Mouse (Mus musculus) MEL (cell line): Measurements from ENCODE around the gene Unkl. TPM values are rescaled to one million over a fixed set of nuclear protein-coding genes. Genes with fewer than 3 reads are reported as not detected.

ENCODE experiments used
- DNase-seq: peaks from one replicate; pipeline ENCODE4 v3.0.0; 2011; ENCODE audit warnings: low read depth, low spot score
- H3K27ac ChIP-seq: 2 replicates; pipeline ENCODE4 v1.5.1; 2012; ENCODE audit warnings: low read depth, mild to moderate bottlenecking, control low read depth, low read length, moderate library complexity; ENCODE audit not compliant: control insufficient read depth
- H3K27me3 ChIP-seq, 2 experiments: fragments of 150-350 bp in 1 of 2; sonication (generic) in 1 of 2; 2 replicates each; pipeline ENCODE4 v1.6.1; 2012; ENCODE audit warnings: low read length in 2 of 2, mild to moderate bottlenecking in 2 of 2, improper control_type of control experiment in 1 of 2, moderate library complexity in 1 of 2; ENCODE audit not compliant: insufficient read depth in 2 of 2, control insufficient read depth in 1 of 2
- H3K36me3 ChIP-seq, 2 experiments: 2 replicates each; pipeline ENCODE4 v1.6.1; 2012 to 2014; ENCODE audit warnings: low read length in 2 of 2, improper control_type of control experiment in 1 of 2, inconsistent platforms in 1 of 2, mild to moderate bottlenecking in 1 of 2; ENCODE audit not compliant: insufficient read depth in 2 of 2, control insufficient read depth in 1 of 2
- H3K4me1 ChIP-seq, 2 experiments: fragments of 150-350 bp in 1 of 2; sonication (generic) in 1 of 2; 2 replicates each; pipeline ENCODE4 v1.6.1; 2012; ENCODE audit warnings: low read length in 2 of 2, improper control_type of control experiment in 1 of 2, mild to moderate bottlenecking in 1 of 2; ENCODE audit not compliant: insufficient read depth in 2 of 2, control insufficient read depth in 1 of 2
- H3K4me3 ChIP-seq, 2 experiments: fragments of 150-350 bp in 1 of 2; sonication (generic) in 1 of 2; 2 replicates each; pipeline ENCODE4 v1.5.1; 2012; ENCODE audit warnings: low read depth in 2 of 2, low read length in 2 of 2, mild to moderate bottlenecking in 2 of 2, moderate library complexity in 2 of 2, control low read depth in 1 of 2, improper control_type of control experiment in 1 of 2; ENCODE audit not compliant: control insufficient read depth in 1 of 2, insufficient read depth in 1 of 2
- H3K79me2 ChIP-seq: 2 replicates; pipeline ENCODE4 v1.6.1; 2012; ENCODE audit warnings: mild to moderate bottlenecking, low read length, moderate library complexity; ENCODE audit not compliant: control insufficient read depth, poor library complexity, insufficient read depth
- H3K9ac ChIP-seq: 2 replicates; pipeline ENCODE4 v1.6.1; 2012; ENCODE audit warnings: low read depth, mild to moderate bottlenecking, control low read depth, low read length, moderate library complexity; ENCODE audit not compliant: control insufficient read depth, poor library complexity, severe bottlenecking
- H3K9me3 ChIP-seq: fragments of 150-350 bp; sonication (generic); replicated peaks from 2 replicates; pipeline ENCODE4 v1.6.1; 2012; ENCODE audit warnings: mild to moderate bottlenecking, low read length, improper control_type of control experiment, moderate library complexity; ENCODE audit not compliant: insufficient read depth
- BHLHE40 ChIP-seq: IDR thresholded peaks from 2 replicates; pipeline ENCODE4 v1.6.1; 2012; ENCODE audit warnings: low read depth, mild to moderate bottlenecking, inconsistent platforms, low read length, improper control_type of control experiment, borderline replicate concordance
- CHD1 ChIP-seq: IDR thresholded peaks from 2 replicates; pipeline ENCODE4 v1.6.1; 2012; ENCODE audit warnings: low read depth, mild to moderate bottlenecking, inconsistent platforms, low read length, improper control_type of control experiment
- CTCF ChIP-seq, 3 experiments: IDR thresholded peaks in 2 of 3; conservative IDR thresholded peaks in 1 of 3; 2 replicates each; pipeline ENCODE4 v1.5.1; 2011 to 2012; ENCODE audit warnings: low read length in 3 of 3, low read depth in 2 of 3, mild to moderate bottlenecking in 2 of 3, improper control_type of control experiment in 1 of 3, inconsistent platforms in 1 of 3, mixed read lengths in 1 of 3, moderate library complexity in 1 of 3; ENCODE audit not compliant: control insufficient read depth in 1 of 3, insufficient read depth in 1 of 3, poor library complexity in 1 of 3, severe bottlenecking in 1 of 3
- ELF1 ChIP-seq: IDR thresholded peaks from 2 replicates; pipeline ENCODE4 v1.6.1; 2014; ENCODE audit warnings: low read depth, mild to moderate bottlenecking, inconsistent platforms, low read length, improper control_type of control experiment, moderate library complexity
- EP300 ChIP-seq, 2 experiments: IDR thresholded peaks; 2 replicates each; pipeline ENCODE4 v1.6.1; 2011; ENCODE audit warnings: improper control_type of control experiment in 2 of 2, low read length in 2 of 2, low read depth in 1 of 2, mild to moderate bottlenecking in 1 of 2
- ETS1 ChIP-seq: IDR thresholded peaks from 2 replicates; pipeline ENCODE4 v1.6.1; 2012; ENCODE audit warnings: low read depth, mild to moderate bottlenecking, inconsistent platforms, low read length, improper control_type of control experiment, moderate library complexity
- GATA1 ChIP-seq: IDR thresholded peaks from 2 replicates; pipeline ENCODE4 v1.6.1; 2011; ENCODE audit warnings: low read depth, low read length, improper control_type of control experiment
- HCFC1 ChIP-seq: IDR thresholded peaks from 2 replicates; pipeline ENCODE4 v1.6.1; 2012; ENCODE audit warnings: low read depth, mild to moderate bottlenecking, inconsistent platforms, low read length, improper control_type of control experiment, moderate library complexity
- JUND ChIP-seq: IDR thresholded peaks from 2 replicates; pipeline ENCODE4 v1.6.1; 2011; ENCODE audit warnings: low read depth, mild to moderate bottlenecking, improper control_type of control experiment, low read length
- KAT2A ChIP-seq: conservative IDR thresholded peaks from 2 replicates; pipeline ENCODE4 v1.6.1; 2012; ENCODE audit warnings: low read depth, low read length, improper control_type of control experiment, inconsistent platforms
- MAFK ChIP-seq: IDR thresholded peaks from 2 replicates; pipeline ENCODE4 v1.6.1; 2011; ENCODE audit warnings: low read depth, mild to moderate bottlenecking, low read length, improper control_type of control experiment, borderline replicate concordance
- MAX ChIP-seq: IDR thresholded peaks from 2 replicates; pipeline ENCODE4 v1.6.1; 2011; ENCODE audit warnings: low read length, improper control_type of control experiment
- MAZ ChIP-seq: IDR thresholded peaks from 2 replicates; pipeline ENCODE4 v1.6.1; 2012; ENCODE audit warnings: low read depth, mild to moderate bottlenecking, inconsistent platforms, low read length, improper control_type of control experiment
- MXI1 ChIP-seq: IDR thresholded peaks from 2 replicates; pipeline ENCODE4 v1.6.1; 2011; ENCODE audit warnings: mild to moderate bottlenecking, low read depth, low read length, improper control_type of control experiment
- NELFE ChIP-seq: IDR thresholded peaks from 2 replicates; pipeline ENCODE4 v1.6.1; 2011; ENCODE audit warnings: low read depth, low read length, improper control_type of control experiment
- NRF1 ChIP-seq: IDR thresholded peaks from 2 replicates; pipeline ENCODE4 v1.6.1; 2014; ENCODE audit warnings: low read depth, mild to moderate bottlenecking, inconsistent platforms, low read length, improper control_type of control experiment, moderate library complexity; ENCODE audit not compliant: poor library complexity, insufficient read depth, severe bottlenecking
- POLR2A ChIP-seq, 2 experiments: IDR thresholded peaks; 2 replicates each; pipeline ENCODE4 v1.6.1; 2011 to 2012; ENCODE audit warnings: low read length in 2 of 2, mild to moderate bottlenecking in 2 of 2, control low read depth in 1 of 2, improper control_type of control experiment in 1 of 2, low read depth in 1 of 2, moderate library complexity in 1 of 2; ENCODE audit not compliant: control insufficient read depth in 1 of 2, insufficient read depth in 1 of 2, poor library complexity in 1 of 2
- POLR2AphosphoS2 ChIP-seq: IDR thresholded peaks from 2 replicates; pipeline ENCODE4 v1.6.1; 2011; ENCODE audit warnings: low read length, improper control_type of control experiment
- SIN3A ChIP-seq: IDR thresholded peaks from 2 replicates; pipeline ENCODE4 v1.6.1; 2012; ENCODE audit warnings: low read length, improper control_type of control experiment, inconsistent platforms
- TCF12 ChIP-seq: IDR thresholded peaks from 2 replicates; pipeline ENCODE4 v1.6.1; 2014; ENCODE audit warnings: low read depth, mild to moderate bottlenecking, inconsistent platforms, low read length, improper control_type of control experiment, moderate library complexity
- UBTF ChIP-seq: IDR thresholded peaks from 2 replicates; pipeline ENCODE4 v1.6.1; 2012; ENCODE audit warnings: low read depth, mild to moderate bottlenecking, inconsistent platforms, low read length, improper control_type of control experiment, moderate library complexity, borderline replicate concordance; ENCODE audit not compliant: insufficient read depth
- USF2 ChIP-seq, 2 experiments: IDR thresholded peaks; 2 replicates each; pipeline ENCODE4 v1.6.1; 2011 to 2012; ENCODE audit warnings: improper control_type of control experiment in 2 of 2, low read length in 2 of 2, borderline replicate concordance in 1 of 2, inconsistent platforms in 1 of 2, low read depth in 1 of 2, mild to moderate bottlenecking in 1 of 2; ENCODE audit not compliant: insufficient read depth in 1 of 2
- ZC3H11A ChIP-seq: IDR thresholded peaks from 2 replicates; pipeline ENCODE4 v1.6.1; 2012; ENCODE audit warnings: low read depth, mild to moderate bottlenecking, inconsistent platforms, low read length, improper control_type of control experiment
- ZKSCAN1 ChIP-seq: IDR thresholded peaks from 2 replicates; pipeline ENCODE4 v1.6.1; 2012; ENCODE audit warnings: low read depth, mild to moderate bottlenecking, inconsistent platforms, low read length, improper control_type of control experiment, moderate library complexity
- ZMIZ1 ChIP-seq: IDR thresholded peaks from 2 replicates; pipeline ENCODE4 v1.6.1; 2012; ENCODE audit warnings: low read depth, mild to moderate bottlenecking, inconsistent platforms, low read length, improper control_type of control experiment, moderate library complexity
- polyA plus RNA-seq, 2 experiments: library from polyadenylated mRNA; stranded (reverse) in 1 of 2; unstranded in 1 of 2; fragments of >175 nt in 1 of 2; fragments of >200 nt in 1 of 2; gene quantifications; 2 replicates each; pipeline versions ENCODE4 v1.2.1 to v1.2.4; 2012; ENCODE audit warnings: low replicate concordance in 2 of 2, low read depth in 1 of 2; ENCODE audit not compliant: insufficient read length in 2 of 2, insufficient read depth in 1 of 2, missing spikeins in 1 of 2
- total RNA-seq: library from RNA; depleted of rRNA; stranded (reverse); fragments of 300-350 nt; gene quantifications from 2 replicates; pipeline ENCODE4 v1.2.3, GENCODE M21; 2012

The Unkl gene
- total and polyA plus RNA-seq, 3 experiments, result 18.0 to 42.4 TPM; not detected in 1

- Histone ChIP-seq H3K9ac (peak overlapping the region; percentile 95), H3K27me3 (no peaks in the 10 kb centered on the region), H3K9me3 (no peaks in the 10 kb centered on the region), H3K4me3 (peak overlapping the region; percentile 81 to 91), H3K27ac (peak overlapping the region; percentile 96), H3K4me1 (peaks cover 9 to 32% of the 10 kb centered on the region in 2 experiments), H3K36me3 (peaks cover 20 to 22% of the 10 kb centered on the region in 2 experiments), H3K79me2 (peaks cover 52% of the 10 kb centered on the region)
- TF ChIP-seq POLR2AphosphoS2 (0 out of 2 replicates have a peak, but pooled peaks have one; percentile 1), MAFK (no peak), CTCF (IDR thresholded peaks at IDR 0.05 in 2 of 3, conservative IDR thresholded peaks at IDR 0.05 in 1 of 3; ENCODE audit: control insufficient read depth in 1 of 3, insufficient read depth in 1 of 3, low read depth in 2 of 3, low read length in 3 of 3, poor library complexity in 1 of 3, severe bottlenecking in 1 of 3) (no peak), HCFC1 (no peak), USF2 (IDR thresholded peaks at IDR 0.05; ENCODE audit: borderline replicate concordance in 1 of 2, insufficient read depth in 1 of 2, low read depth in 1 of 2, low read length in 2 of 2) (no peak), MAX (no peak)
- peak; percentile 68 for DNase-seq
Observed at GRCm38 (mm10) chr17:25272326-25272725, 84.1 kb downstream of the Unkl start.

GRCm38 (mm10) chr17:25272951-25273705 lies 84.9 kb downstream of the Unkl start:
- H3K9me3 ChIP-seq, result no peaks in the 10 kb centered on the region
- H3K36me3 ChIP-seq, result peaks cover 13 to 20% of the 10 kb centered on the region in 2 experiments
- DNase-seq, result peak; percentile 95
- H3K4me3 ChIP-seq, result peak overlapping the region; percentile 81 to 91
- H3K27me3 ChIP-seq, result no peaks in the 10 kb centered on the region
- peaks cover 9 to 32% of the 10 kb centered on the region in 2 experiments for H3K4me1 ChIP-seq
- peaks cover 50% of the 10 kb centered on the region for H3K79me2 ChIP-seq
- peak overlapping the region; percentile 95 for H3K9ac ChIP-seq
- TF ChIP-seq ZMIZ1 (peak; percentile 65; the same call in 1 of the 2 replicates), ZKSCAN1 (no peak), UBTF (0 out of 2 replicates have a peak, but pooled peaks have one; percentile 67), MAZ (peak; percentile 52; the same call in 1 of the 2 replicates), EP300 (IDR thresholded peaks at IDR 0.05; ENCODE audit: low read depth in 1 of 2, low read length in 2 of 2) (peak in 1 of 2 experiments; percentile 47; a peak in 1 of 4 replicates), ZC3H11A (no peak), NELFE (peak; percentile 80), HCFC1 (peak; percentile 83), CTCF (IDR thresholded peaks at IDR 0.05 in 2 of 3, conservative IDR thresholded peaks at IDR 0.05 in 1 of 3; ENCODE audit: control insufficient read depth in 1 of 3, insufficient read depth in 1 of 3, low read depth in 2 of 3, low read length in 3 of 3, poor library complexity in 1 of 3, severe bottlenecking in 1 of 3) (peak in 2 of 3 experiments; percentile 5 to 17; a peak in 3 of 6 replicates), TCF12 (peak; percentile 45), MAX (peak; percentile 100), KAT2A (peak; percentile 67; the same call in 1 of the 2 replicates), SIN3A (peak; percentile 91), JUND (no peak), POLR2AphosphoS2 (peak; percentile 79), ETS1 (peak; percentile 15; the same call in 1 of the 2 replicates), NRF1 (peak; percentile 68), MXI1 (peak; percentile 58), POLR2A (IDR thresholded peaks at IDR 0.05; ENCODE audit: control insufficient read depth in 1 of 2, insufficient read depth in 1 of 2, low read depth in 1 of 2, low read length in 2 of 2, poor library complexity in 1 of 2) (peak; percentile 64 to 68; a peak in 3 of 4 replicates), CHD1 (no peak), ELF1 (peak; percentile 44; the same call in 1 of the 2 replicates), GATA1 (no peak), BHLHE40 (peak; percentile 63; the same call in 1 of the 2 replicates)
- H3K27ac ChIP-seq, result peak overlapping the region; percentile 96
